In the genomic region with DNA sequence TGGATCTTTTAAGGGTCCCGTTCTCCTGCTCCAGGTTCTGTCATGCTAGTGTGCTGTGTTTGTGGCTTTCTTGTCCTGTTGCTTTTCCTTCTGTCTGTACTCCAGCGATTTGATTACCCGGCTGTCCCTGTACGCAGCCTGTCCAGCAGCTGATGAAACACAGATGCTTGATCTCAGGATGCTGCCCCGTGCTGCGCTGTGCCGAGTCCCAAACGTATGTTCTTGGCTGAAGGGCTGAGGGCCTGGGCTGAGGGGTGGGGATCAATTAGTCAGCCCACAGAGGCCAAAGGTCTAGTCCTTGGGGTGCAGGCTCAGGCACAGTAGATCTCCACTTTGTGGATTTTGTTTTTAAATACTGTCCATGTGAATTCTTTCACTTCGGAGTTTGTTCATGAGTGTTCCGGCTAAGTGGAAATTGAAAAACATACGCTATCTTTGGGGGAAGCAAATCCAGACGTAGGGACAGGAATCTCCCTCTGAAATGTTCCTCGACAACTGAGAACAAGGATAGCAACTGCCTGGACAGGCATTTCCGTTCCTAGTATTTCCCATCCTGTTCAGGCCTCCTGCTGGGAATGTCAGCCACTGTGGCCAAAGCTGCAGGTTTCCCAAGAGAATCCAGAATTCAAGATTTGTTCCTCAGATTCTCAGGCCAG, we compare ENCODE assay signal across 10 mouse cellular contexts. TPM values are rescaled to one million over a fixed set of nuclear protein-coding genes. Genes with fewer than 3 reads are reported as not detected.
DNase-seq lines count a peak whose midpoint lies in the region; ATAC-seq lines count a peak whose summit lies in the region.
"Had no signal": no experiment of that assay in that cellular context is flagged by ENCODE, and none has a peak within 500 bp of the region (broad histone marks: within the 10 kb centered on the region; RNA-seq: fewer than 3 reads in every experiment).

No protein-coding gene starts in this region.

- H3K4me1 ChIP-seq in lung, embryonic 15.5 days: peaks cover 14% of the 10 kb centered on the region
- H3K4me1 ChIP-seq in stomach, embryonic 15.5 days: peaks cover 13% of the 10 kb centered on the region; the same call in 1 of the 2 replicates
- H3K4me1 ChIP-seq: neural tube, embryonic 12.5 days had no signal

- H3K4me2 ChIP-seq in lung, embryonic 15.5 days: no peak overlapping the region
- H3K4me2 ChIP-seq in stomach, embryonic 15.5 days: no peak overlapping the region
- H3K4me2 ChIP-seq: neural tube, embryonic 12.5 days had no signal

- WGBS in lung, embryonic 15.5 days: 51% methylated on average over 14 of the region's 14 CpGs
- WGBS in stomach, embryonic 15.5 days: 38% methylated on average over 14 of the region's 14 CpGs

- no peaks in the 10 kb centered on the region for H3K27me3 ChIP-seq in lung, embryonic 15.5 days
- H3K27me3 ChIP-seq in stomach, embryonic 15.5 days (replicated peaks): no peaks in the 10 kb centered on the region
- H3K27me3 ChIP-seq: neural tube, embryonic 12.5 days had no signal

- no peak overlapping the region for H3K27ac ChIP-seq in lung, embryonic 15.5 days
- H3K27ac ChIP-seq in stomach, embryonic 15.5 days: peak overlapping the region; percentile 26; the same call in 1 of the 2 replicates
- H3K27ac ChIP-seq: neural tube, embryonic 12.5 days had no signal

- no peak for DNase-seq in lung, postnatal 25 days (ENCODE audit: low spot score)
- DNase-seq in gastrocnemius, postnatal 36 days: peak; percentile 45 to 46
- DNase-seq in heart, postnatal 4 days: peak; percentile 50
- no peak for DNase-seq in right cerebral cortex, postnatal 10 days (ENCODE audit: low spot score in 2 of 2)
- no peak for DNase-seq in spleen, postnatal 4 days (ENCODE audit: low spot score in 2 of 2)
- DNase-seq in natural killer cell, adult 2 months (ENCODE audit: low spot score in 2 of 2): no peak
- DNase-seq: cerebellum, adult 8-10 months had no signal

- no peaks in the 10 kb centered on the region for H3K36me3 ChIP-seq in lung, embryonic 15.5 days
- H3K36me3 ChIP-seq in stomach, embryonic 15.5 days: no peaks in the 10 kb centered on the region
- H3K36me3 ChIP-seq: neural tube, embryonic 12.5 days had no signal

- no peak overlapping the region for H3K4me3 ChIP-seq in lung, embryonic 15.5 days
- H3K4me3 ChIP-seq in stomach, embryonic 15.5 days (replicated peaks): no peak overlapping the region
- H3K4me3 ChIP-seq: neural tube, embryonic 12.5 days had no signal

- no peak overlapping the region for H3K9ac ChIP-seq in lung, embryonic 15.5 days
- H3K9ac ChIP-seq in stomach, embryonic 15.5 days: no peak overlapping the region
- H3K9ac ChIP-seq: neural tube, embryonic 12.5 days had no signal

- ATAC-seq in lung, embryonic 15.5 days (ENCODE audit: borderline replicate concordance, extremely low read depth, low FRiP score, low TSS enrichment): 0 out of 2 replicates have a peak, but pooled peaks have one; percentile 38
- ATAC-seq in stomach, embryonic 15.5 days (ENCODE audit: insufficient read depth, low FRiP score, low read depth): 0 out of 2 replicates have a peak, but pooled peaks have one; percentile 25

- intact Hi-C loops in gastrocnemius, postnatal 36 days (cut with DNase I): no loop called here

- no peaks in the 10 kb centered on the region for H3K9me3 ChIP-seq in lung, embryonic 15.5 days
- H3K9me3 ChIP-seq in stomach, embryonic 15.5 days: no peaks in the 10 kb centered on the region
- H3K9me3 ChIP-seq: neural tube, embryonic 12.5 days had no signal

RNA-seq across cellular contexts. Expression of gene Arhgef3, which starts 56.6 kb away (rescaled TPM):
- polyA plus RNA-seq in lung, embryonic 15.5 days (2015; fragmentation: Nextera tagmentation; extraction: Ambion mirVana): 9.2 and 10.9 TPM in 2 replicates
- 10 to 100 TPM in 1 of 2 experiments, 1 to 10 TPM in 1; 8.7 to 10.1 TPM for total RNA-seq in gastrocnemius, postnatal 36 days (2021)
- total RNA-seq in heart, postnatal 4 days (2021): 10 to 100 TPM; 30.5 to 31.9 TPM
- 15.2 and 16.1 TPM in 2 replicates for polyA plus RNA-seq in stomach, embryonic 15.5 days (2015; fragmentation: Nextera tagmentation; extraction: Ambion mirVana)

Comparison
In these comparisons a context has a peak if more than half of its experiments do, and no peak if none do; other contexts are left out.
1. DNase-seq: peak in gastrocnemius, postnatal 36 days (2 of 2) and heart, postnatal 4 days (single experiment); none in lung, postnatal 25 days (single experiment), right cerebral cortex, postnatal 10 days (0 of 2), spleen, postnatal 4 days (0 of 2) and natural killer cell, adult 2 months (0 of 2).